Mouse (Mus musculus) lung, adult 2 months (tissue): ENCODE results near the gene Sult3a2.

Experiments
- CTCF ChIP-seq: fragments of 200-500 bp; IDR thresholded peaks from 2 replicates; pipeline ENCODE4 v1.5.1; 2011; ENCODE audit warnings: mild to moderate bottlenecking, low read length, control low read depth; ENCODE audit not compliant: insufficient read depth
- POLR2A ChIP-seq: fragments of 200-500 bp; IDR thresholded peaks from 2 replicates; pipeline ENCODE4 v1.6.1; 2011; ENCODE audit warnings: low read depth, mild to moderate bottlenecking, control low read depth, low read length, borderline replicate concordance; ENCODE audit errors: extremely low read depth

DNA sequence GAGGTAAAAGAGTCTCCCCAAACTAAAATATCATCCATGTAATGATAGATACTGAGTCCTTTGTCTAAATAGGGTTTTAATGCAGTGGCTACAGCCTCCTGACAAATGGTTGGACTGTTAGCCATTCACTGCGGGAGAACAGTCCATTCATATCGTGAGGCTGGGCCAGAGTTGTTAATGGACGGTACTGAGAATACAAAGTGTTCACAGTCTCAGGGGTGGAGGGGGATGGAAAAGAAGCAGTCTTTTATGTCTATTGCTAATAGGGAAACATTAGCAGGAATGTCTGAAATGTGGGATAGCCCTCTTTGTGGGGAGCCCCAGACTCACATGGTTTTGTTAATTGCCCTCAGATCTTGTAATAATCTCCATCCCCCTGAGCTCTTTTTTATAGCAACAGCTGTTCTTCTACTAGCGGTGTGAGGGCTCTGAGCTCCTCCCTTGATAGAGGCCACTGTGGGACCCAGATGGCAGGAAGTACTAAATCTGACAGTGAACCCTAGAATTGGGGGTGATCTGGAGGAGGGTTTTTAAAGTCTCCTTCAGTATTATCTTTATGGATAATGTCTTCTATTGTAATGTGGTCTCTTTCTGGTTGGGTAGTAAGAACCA lies 64.6 kb downstream of the Sult3a2 start:
- no peak for TF ChIP-seq CTCF
- no peak for TF ChIP-seq POLR2A
